Mouse (Mus musculus): ENCODE measurements around the gene Dst. TPM values are rescaled to one million over a fixed set of nuclear protein-coding genes. Genes with fewer than 3 reads are reported as not detected.

Dst gene
- polyA plus RNA-seq, 1 experiment = 49.7 TPM

GRCm38 (mm10) chr1:34129691-34130090, 221.7 kb downstream of the Dst start:
- Histone ChIP-seq H3K36me3 (ENCODE audit: control insufficient read depth, insufficient read depth) (no peaks in the 10 kb centered on the region), H3ac (ENCODE audit: control insufficient read depth, insufficient read length) (no peak overlapping the region), H3K79me2 (ENCODE audit: control insufficient read depth, insufficient read depth) (peaks cover 66% of the 10 kb centered on the region), H3K4me3 (no peak overlapping the region), H3K27me3 (ENCODE audit: control insufficient read depth, insufficient read depth, insufficient read length) (no peaks in the 10 kb centered on the region), H3K4me2 (ENCODE audit: low read depth) (peak overlapping the region; percentile 50)
- TF ChIP-seq REST (IDR thresholded peaks at IDR 0.05; ENCODE audit: insufficient read depth, insufficient read length) (no peak), POLR2AphosphoS2 (IDR thresholded peaks at IDR 0.05; ENCODE audit: insufficient read length, low read depth) (no peak), TCF3 (IDR thresholded peaks at IDR 0.05; ENCODE audit: insufficient read length, low read depth) (no peak), MAX (IDR thresholded peaks at IDR 0.05; ENCODE audit: low read depth) (no peak), USF1 (IDR thresholded peaks at IDR 0.05; ENCODE audit: low read depth) (no peak), E2F4 (IDR thresholded peaks at IDR 0.05; ENCODE audit: insufficient read depth) (no peak), MYOD1 (IDR thresholded peaks at IDR 0.05; ENCODE audit: control insufficient read depth in 1 of 3, insufficient read length in 2 of 3, low read depth in 2 of 3) (no peak), TCF12 (IDR thresholded peaks at IDR 0.05; ENCODE audit: insufficient read depth, poor library complexity, severe bottlenecking) (no peak), MYOG (IDR thresholded peaks at IDR 0.05; ENCODE audit: control insufficient read depth in 1 of 3, insufficient read depth in 1 of 3, insufficient read length in 2 of 3, low read depth in 2 of 3) (no peak), POLR2A (IDR thresholded peaks at IDR 0.05; ENCODE audit: insufficient read length, low read depth) (no peak), SRF (IDR thresholded peaks at IDR 0.05; ENCODE audit: control insufficient read depth, insufficient read length, low read depth) (no peak), CEBPB (IDR thresholded peaks at IDR 0.05; ENCODE audit: insufficient read depth, poor library complexity, severe bottlenecking) (no peak)

DNA sequence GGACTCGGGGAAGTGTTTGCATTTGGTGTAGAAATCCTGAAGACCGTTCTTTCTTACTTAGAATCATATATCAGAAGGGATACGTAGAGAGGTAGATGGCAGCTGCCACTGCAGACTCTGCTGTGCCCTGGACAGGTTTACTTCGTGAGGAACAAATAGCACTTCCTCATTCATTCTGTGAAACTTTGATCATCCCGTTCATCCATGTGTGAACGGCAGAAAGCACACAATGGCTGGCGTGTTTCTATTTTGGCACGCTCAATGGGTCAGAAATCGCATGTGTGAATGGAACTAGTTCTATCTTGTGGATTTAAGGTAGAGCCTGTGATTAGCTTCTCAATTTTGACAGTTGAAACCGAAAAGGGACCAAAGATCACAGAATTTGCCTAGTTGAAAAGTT, 222.8 kb downstream of the Dst start:
- Histone ChIP-seq H3K36me3 (ENCODE audit: control insufficient read depth, insufficient read depth) (peaks cover 4% of the 10 kb centered on the region), H3ac (ENCODE audit: control insufficient read depth, insufficient read length) (no peak overlapping the region), H3K4me3 (no peak overlapping the region), H3K4me2 (ENCODE audit: low read depth) (no peak overlapping the region), H3K79me2 (ENCODE audit: control insufficient read depth, insufficient read depth) (peaks cover 57% of the 10 kb centered on the region), H3K27me3 (ENCODE audit: control insufficient read depth, insufficient read depth, insufficient read length) (no peaks in the 10 kb centered on the region)
- no peak for TF ChIP-seq SRF (IDR thresholded peaks at IDR 0.05; ENCODE audit: control insufficient read depth, insufficient read length, low read depth)
- TF ChIP-seq MYOD1 (IDR thresholded peaks at IDR 0.05; ENCODE audit: control insufficient read depth in 1 of 3, insufficient read length in 2 of 3, low read depth in 2 of 3) = no peak
- TF ChIP-seq CEBPB (IDR thresholded peaks at IDR 0.05; ENCODE audit: insufficient read depth, poor library complexity, severe bottlenecking) = no peak
- TF ChIP-seq MYOG (IDR thresholded peaks at IDR 0.05; ENCODE audit: control insufficient read depth in 1 of 3, insufficient read depth in 1 of 3, insufficient read length in 2 of 3, low read depth in 2 of 3) = no peak

DNA sequence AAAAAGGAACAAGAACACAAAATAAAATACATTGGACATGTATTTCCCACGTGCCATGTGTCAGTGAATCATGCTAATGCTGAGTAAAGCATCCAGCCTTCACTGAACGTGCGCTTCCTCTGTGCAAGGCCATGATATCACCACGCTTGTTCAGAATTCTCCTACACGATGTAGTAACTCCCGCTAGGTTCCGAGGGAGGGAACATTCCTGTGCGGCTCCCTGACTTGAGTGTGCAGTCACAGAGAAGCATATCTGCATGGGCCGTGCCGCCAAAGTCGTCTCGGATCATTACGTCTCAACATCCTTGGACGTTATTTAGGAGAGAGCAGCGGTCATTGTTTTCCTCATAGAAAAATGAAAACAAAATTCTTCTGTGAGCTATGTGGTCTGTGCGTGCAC, 224.8 kb downstream of the Dst start:
- Histone ChIP-seq H3ac (ENCODE audit: control insufficient read depth, insufficient read length) (no peak overlapping the region), H3K36me3 (ENCODE audit: control insufficient read depth, insufficient read depth) (peaks cover 10% of the 10 kb centered on the region), H3K4me3 (no peak overlapping the region), H3K4me2 (ENCODE audit: low read depth) (no peak overlapping the region), H3K27me3 (ENCODE audit: control insufficient read depth, insufficient read depth, insufficient read length) (no peaks in the 10 kb centered on the region), H3K79me2 (ENCODE audit: control insufficient read depth, insufficient read depth) (peaks cover 67% of the 10 kb centered on the region)
- TF ChIP-seq TCF3 (IDR thresholded peaks at IDR 0.05; ENCODE audit: insufficient read length, low read depth) (no peak), CEBPB (IDR thresholded peaks at IDR 0.05; ENCODE audit: insufficient read depth, poor library complexity, severe bottlenecking) (no peak), REST (IDR thresholded peaks at IDR 0.05; ENCODE audit: insufficient read depth, insufficient read length) (no peak), POLR2AphosphoS2 (IDR thresholded peaks at IDR 0.05; ENCODE audit: insufficient read length, low read depth) (no peak)

DNA sequence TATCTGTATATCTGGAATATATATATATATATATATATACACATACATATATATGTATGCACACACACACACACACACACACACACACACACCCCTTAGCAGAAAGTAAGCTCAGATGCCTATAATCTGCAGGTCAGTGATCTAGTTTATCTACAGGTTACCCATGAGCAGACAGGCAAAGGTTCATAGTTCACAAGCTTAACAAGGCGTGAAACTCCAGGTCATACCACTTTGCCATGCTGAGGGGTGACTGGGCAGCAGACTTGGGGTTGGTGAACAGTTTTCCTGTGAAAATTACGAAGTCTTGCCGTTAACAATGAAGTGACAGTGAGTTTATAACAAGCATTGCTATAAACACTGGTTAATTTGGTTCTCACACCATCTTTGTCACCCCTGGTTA, 227.5 kb downstream of the Dst start:
- H3K4me3 ChIP-seq = no peak overlapping the region
- no peak overlapping the region for H3ac ChIP-seq (ENCODE audit: control insufficient read depth, insufficient read length)
- peaks cover 10% of the 10 kb centered on the region for H3K36me3 ChIP-seq (ENCODE audit: control insufficient read depth, insufficient read depth)
- peaks cover 65% of the 10 kb centered on the region for H3K79me2 ChIP-seq (ENCODE audit: control insufficient read depth, insufficient read depth)
- H3K27me3 ChIP-seq (ENCODE audit: control insufficient read depth, insufficient read depth, insufficient read length) = no peaks in the 10 kb centered on the region
- TF ChIP-seq POLR2A (IDR thresholded peaks at IDR 0.05; ENCODE audit: insufficient read length, low read depth) = no peak
- no peak for TF ChIP-seq REST (IDR thresholded peaks at IDR 0.05; ENCODE audit: insufficient read depth, insufficient read length)
- TF ChIP-seq TCF3 (IDR thresholded peaks at IDR 0.05; ENCODE audit: insufficient read length, low read depth) = no peak
- no peak for TF ChIP-seq SRF (IDR thresholded peaks at IDR 0.05; ENCODE audit: control insufficient read depth, insufficient read length, low read depth)
- no peak for TF ChIP-seq MAX (IDR thresholded peaks at IDR 0.05; ENCODE audit: low read depth)
- TF ChIP-seq E2F4 (IDR thresholded peaks at IDR 0.05; ENCODE audit: insufficient read depth) = no peak
- no peak for TF ChIP-seq MYOG (IDR thresholded peaks at IDR 0.05; ENCODE audit: control insufficient read depth in 1 of 3, insufficient read depth in 1 of 3, insufficient read length in 2 of 3, low read depth in 2 of 3)
- no peak for TF ChIP-seq TCF12 (IDR thresholded peaks at IDR 0.05; ENCODE audit: insufficient read depth, poor library complexity, severe bottlenecking)
- no peak for TF ChIP-seq CEBPB (IDR thresholded peaks at IDR 0.05; ENCODE audit: insufficient read depth, poor library complexity, severe bottlenecking)
- TF ChIP-seq MYOD1 (IDR thresholded peaks at IDR 0.05; ENCODE audit: control insufficient read depth in 1 of 3, insufficient read length in 2 of 3, low read depth in 2 of 3) = no peak
- TF ChIP-seq POLR2AphosphoS2 (IDR thresholded peaks at IDR 0.05; ENCODE audit: insufficient read length, low read depth) = no peak
- TF ChIP-seq USF1 (IDR thresholded peaks at IDR 0.05; ENCODE audit: low read depth) = no peak
- H3K4me2 ChIP-seq (ENCODE audit: low read depth) = no peak overlapping the region

DNA sequence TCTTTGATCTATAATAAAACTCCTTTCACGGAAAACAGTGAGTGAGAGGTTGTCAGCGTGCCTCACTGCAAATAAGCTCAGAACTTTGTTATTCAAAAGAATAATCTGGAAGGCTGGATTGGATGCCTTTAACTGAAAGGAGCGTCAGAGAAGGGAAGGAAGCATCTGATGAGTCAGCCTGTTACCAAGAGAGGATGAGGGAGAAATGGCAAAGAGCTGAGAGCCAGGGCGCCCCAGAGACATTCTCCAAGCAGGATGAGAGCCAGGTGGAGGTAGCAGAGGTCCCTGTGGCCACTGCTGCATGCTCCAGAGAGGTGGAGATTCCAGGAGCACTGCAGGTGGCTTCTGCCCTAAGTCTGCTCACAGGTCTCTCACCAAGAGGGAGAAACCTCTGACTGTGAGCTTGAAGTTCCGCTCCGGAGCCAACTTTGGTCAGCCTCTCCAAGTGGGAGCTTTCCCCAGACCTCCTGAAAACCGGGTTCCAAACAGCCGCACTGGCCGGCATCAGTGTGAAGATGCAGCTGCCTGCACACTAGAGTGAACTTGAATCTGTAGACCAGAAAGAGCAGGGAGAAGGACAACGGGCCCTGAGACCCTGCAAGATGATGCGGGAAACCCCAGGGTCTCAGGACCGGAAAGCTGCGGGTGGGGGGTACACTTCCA, 231.3 kb downstream of the Dst start:
- TF ChIP-seq REST (IDR thresholded peaks at IDR 0.05; ENCODE audit: insufficient read depth, insufficient read length) (no peak), POLR2AphosphoS2 (IDR thresholded peaks at IDR 0.05; ENCODE audit: insufficient read length, low read depth) (peak; percentile 22), CEBPB (IDR thresholded peaks at IDR 0.05; ENCODE audit: insufficient read depth, poor library complexity, severe bottlenecking) (no peak), TCF12 (IDR thresholded peaks at IDR 0.05; ENCODE audit: insufficient read depth, poor library complexity, severe bottlenecking) (no peak), TCF3 (IDR thresholded peaks at IDR 0.05; ENCODE audit: insufficient read length, low read depth) (no peak), MAX (IDR thresholded peaks at IDR 0.05; ENCODE audit: low read depth) (no peak), USF1 (IDR thresholded peaks at IDR 0.05; ENCODE audit: low read depth) (no peak)
- H3K4me2 ChIP-seq (ENCODE audit: low read depth) = peak overlapping the region; percentile 58

More for the DNA sequence above, 231.3 kb downstream of the Dst start:
- Histone ChIP-seq H3K36me3 (ENCODE audit: control insufficient read depth, insufficient read depth) (peaks cover 15% of the 10 kb centered on the region), H3ac (ENCODE audit: control insufficient read depth, insufficient read length) (no peak overlapping the region), H3K4me3 (no peak overlapping the region), H3K27me3 (ENCODE audit: control insufficient read depth, insufficient read depth, insufficient read length) (no peaks in the 10 kb centered on the region), H3K79me2 (ENCODE audit: control insufficient read depth, insufficient read depth) (peaks cover 58% of the 10 kb centered on the region)

Data from myocyte (in vitro differentiated cells).